Mouse (Mus musculus) embryonic stem cell, embryonic (primary cell): ENCODE results near the gene Fam181a.

Source experiments
- CTCF ChIA-PET, 4 experiments: fragments of 300-600 bp in 2 of 4; fragments of 350-600 bp in 2 of 4; sonication (Branson Sonifier 250); formaldehyde crosslinking; loops; one replicate each; lab custom pipeline; 2022; ENCODE audit warnings: inconsistent platforms in 2 of 4; lab: Charles Lee
- POLR2A ChIA-PET, 4 experiments: fragments of 300-600 bp in 2 of 4; fragments of 350-600 bp in 2 of 4; sonication (Branson Sonifier 250); formaldehyde crosslinking; loops; one replicate each; lab custom pipeline; 2022; ENCODE audit warnings: antibody characterized with exemption in 4 of 4, inconsistent platforms in 1 of 4; lab: Charles Lee

Fam181a gene

GRCm38 (mm10) chr12:103341212-103341611 lies 30.4 kb downstream of the Fam181a start:
- ChIA-PET POLR2A (interaction anchor here in 1 of 4 experiments (0.7 kb wide), 1 partner anchor 26 kb away, joined by 3 read pairs; no protein-coding TSS in a partner anchor), CTCF (no interaction called here)

GRCm38 (mm10) chr12:103343456-103343855 lies 32.7 kb downstream of the Fam181a start:
- ChIA-PET POLR2A (interaction anchor here in 1 of 4 experiments (0.6 to 1.2 kb wide), 2 partner anchors 9 to 91 kb away, joined by 3 to 4 read pairs; no protein-coding TSS in a partner anchor), CTCF (interaction anchor here in 1 of 4 experiments (1.6 kb wide), 1 partner anchor 28 kb away, joined by 7 read pairs; no protein-coding TSS in a partner anchor)

- ChIA-PET POLR2A (interaction anchor here in 1 of 4 experiments (1.3 to 1.4 kb wide), 2 partner anchors 15 to 44 kb away, joined by 3 to 4 read pairs; no protein-coding TSS in a partner anchor), CTCF (interaction anchor here in 3 of 4 experiments (0.5 to 1.6 kb wide), 6 partner anchors 20 to 1288 kb away, joined by 3 to 12 read pairs (median 6); no protein-coding TSS in a partner anchor)
Measured at GRCm38 (mm10) chr12:103344934-103345333, 34.2 kb downstream of the Fam181a start.

GRCm38 (mm10) chr12:103346945-103347344 lies 36.2 kb downstream of the Fam181a start:
- ChIA-PET CTCF (interaction anchor here in 3 of 4 experiments (0.6 to 2.5 kb wide), 5 partner anchors 21 to 204 kb away, joined by 3 to 16 read pairs (median 8); no protein-coding TSS in a partner anchor), POLR2A (interaction anchor here in 2 of 4 experiments (1.1 to 1.8 kb wide), 3 partner anchors 16 to 390 kb away, joined by 3 to 5 read pairs (median 3); no protein-coding TSS in a partner anchor)

- POLR2A ChIA-PET, result interaction anchor here in 3 of 4 experiments (0.7 to 1.8 kb wide), 5 partner anchors 16 to 390 kb away, joined by 3 to 5 read pairs (median 3); no protein-coding TSS in a partner anchor
- CTCF ChIA-PET, result interaction anchor here in 3 of 4 experiments (0.6 to 2.5 kb wide), 6 partner anchors 21 to 204 kb away, joined by 3 to 16 read pairs (median 8); no protein-coding TSS in a partner anchor
Measured at GRCm38 (mm10) chr12:103347406-103347805, 36.6 kb downstream of the Fam181a start.

GRCm38 (mm10) chr12:103348506-103348905 lies 37.7 kb downstream of the Fam181a start:
- POLR2A ChIA-PET, result interaction anchor here in 1 of 4 experiments (1.0 to 1.8 kb wide), 3 partner anchors 10 to 105 kb away, joined by 3 to 5 read pairs (median 3); no protein-coding TSS in a partner anchor
- CTCF ChIA-PET, result interaction anchor here (0.5 to 2.5 kb wide), 22 partner anchors 10 to 913 kb away, joined by 3 to 16 read pairs (median 5); no protein-coding TSS in a partner anchor

GRCm38 (mm10) chr12:103352735-103353134 lies 42.0 kb downstream of the Fam181a start:
- ChIA-PET POLR2A (interaction anchor here in 1 of 4 experiments (1.1 to 1.2 kb wide), 2 partner anchors 8 to 16 kb away, joined by 3 read pairs; no protein-coding TSS in a partner anchor), CTCF (interaction anchor here (0.6 to 2.2 kb wide), 8 partner anchors 13 to 208 kb away, joined by 3 to 12 read pairs (median 4); no protein-coding TSS in a partner anchor)

- ChIA-PET CTCF (interaction anchor here in 3 of 4 experiments (0.6 to 2.2 kb wide), 7 partner anchors 14 to 210 kb away, joined by 3 to 12 read pairs (median 4); no protein-coding TSS in a partner anchor), POLR2A (interaction anchor here in 1 of 4 experiments (1.0 kb wide), 1 partner anchor 154 kb away, joined by 3 read pairs; no protein-coding TSS in a partner anchor)
Measured at GRCm38 (mm10) chr12:103353538-103353937, 42.8 kb downstream of the Fam181a start.

- ChIA-PET CTCF (interaction anchor here in 3 of 4 experiments (0.5 to 1.7 kb wide), 3 partner anchors 12 to 188 kb away, joined by 4 to 6 read pairs (median 5); no protein-coding TSS in a partner anchor), POLR2A (no interaction called here)
Measured at GRCm38 (mm10) chr12:103355746-103356414, 45.1 kb downstream of the Fam181a start, which contains the start of gene Asb2. Gene Asb2, minus strand, starts transcription at chr12:103356001.

GRCm38 (mm10) chr12:103356415-103356748 lies 45.6 kb downstream of the Fam181a start:
- CTCF ChIA-PET, result interaction anchor here in 3 of 4 experiments (0.5 to 1.7 kb wide), 3 partner anchors 11 to 188 kb away, joined by 4 to 6 read pairs (median 5); no protein-coding TSS in a partner anchor
- POLR2A ChIA-PET, result no interaction called here

- POLR2A ChIA-PET, result interaction anchor here in 1 of 4 experiments (1.1 to 1.2 kb wide), 2 partner anchors 10 kb away, joined by 3 read pairs; no protein-coding TSS in a partner anchor
- CTCF ChIA-PET, result interaction anchor here in 2 of 4 experiments (1.0 to 2.0 kb wide), 6 partner anchors 9 to 214 kb away, joined by 3 to 13 read pairs (median 4); no protein-coding TSS in a partner anchor
Measured at GRCm38 (mm10) chr12:103358216-103358615, 47.4 kb downstream of the Fam181a start.

GRCm38 (mm10) chr12:103358951-103359801 lies 48.4 kb downstream of the Fam181a start:
- POLR2A ChIA-PET, result interaction anchor here in 1 of 4 experiments (0.6 to 1.2 kb wide), 3 partner anchors 9 to 32 kb away, joined by 3 to 4 read pairs (median 3); no protein-coding TSS in a partner anchor
- CTCF ChIA-PET, result interaction anchor here (0.6 to 2.0 kb wide), 9 partner anchors 8 to 215 kb away, joined by 3 to 13 read pairs (median 3); no protein-coding TSS in a partner anchor

- CTCF ChIA-PET, result interaction anchor here in 1 of 4 experiments (1.6 kb wide), 1 partner anchor 11 kb away, joined by 4 read pairs; no protein-coding TSS in a partner anchor
- POLR2A ChIA-PET, result interaction anchor here in 1 of 4 experiments (1.3 kb wide), 1 partner anchor 8 kb away, joined by 3 read pairs; no protein-coding TSS in a partner anchor
Measured at GRCm38 (mm10) chr12:103360812-103361211, 50.0 kb downstream of the Fam181a start.

- CTCF ChIA-PET, result interaction anchor here in 2 of 4 experiments (0.5 to 1.1 kb wide), 2 partner anchors 10 kb away, joined by 3 read pairs; no protein-coding TSS in a partner anchor
- POLR2A ChIA-PET, result interaction anchor here in 2 of 4 experiments (0.5 to 0.6 kb wide), 3 partner anchors 81 to 813 kb away, joined by 3 to 8 read pairs (median 3); no protein-coding TSS in a partner anchor
Measured at GRCm38 (mm10) chr12:103361539-103362307, 50.9 kb downstream of the Fam181a start.

- POLR2A ChIA-PET, result interaction anchor here in 2 of 4 experiments (0.5 to 0.7 kb wide), 3 partner anchors 67 to 814 kb away, joined by 3 to 4 read pairs (median 3); no protein-coding TSS in a partner anchor
- CTCF ChIA-PET, result interaction anchor here in 1 of 4 experiments (0.6 kb wide), 1 partner anchor 115 kb away, joined by 3 read pairs; no protein-coding TSS in a partner anchor
Measured at GRCm38 (mm10) chr12:103362336-103362735, 51.6 kb downstream of the Fam181a start.
